Mouse (Mus musculus): ENCODE measurements around the gene Rsl24d1. TPM values are rescaled to one million over a fixed set of nuclear protein-coding genes. Genes with fewer than 3 reads are reported as not detected.

Gene Rsl24d1
- polyA plus RNA-seq, 1 experiment from 2014 or later, result 151 TPM

DNA sequence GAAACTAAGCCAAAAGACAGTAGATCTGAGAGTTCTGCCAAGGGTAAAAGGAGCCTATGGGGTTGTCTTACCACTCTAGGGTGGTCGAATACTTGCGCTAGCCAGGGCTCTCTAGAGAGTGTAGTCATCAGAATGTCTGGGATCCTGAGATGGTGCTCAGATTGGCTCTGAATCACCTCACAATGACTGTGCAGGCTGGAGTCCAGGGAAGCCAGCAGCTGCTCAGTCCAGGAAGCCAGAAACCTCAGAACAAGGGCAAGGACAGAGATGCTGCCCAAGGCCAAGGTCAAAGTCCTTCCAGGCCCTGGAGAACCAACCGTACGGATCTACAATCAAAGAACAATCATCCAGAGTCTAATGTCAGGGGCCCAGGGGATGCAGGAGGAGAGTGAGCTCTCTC, 52.4 kb downstream of the Rsl24d1 start:
- 95% methylated on average over 4 of the region's 4 CpGs for WGBS
- no peak overlapping the region for H3K4me3 ChIP-seq

More for the DNA sequence above, 52.4 kb downstream of the Rsl24d1 start:
- H3K27me3 ChIP-seq (ENCODE audit: low read depth, poor library complexity, severe bottlenecking), result peaks cover 6% of the 10 kb centered on the region; the same call in 1 of the 2 replicates
- H3K27ac ChIP-seq, result no peak overlapping the region
- DNase-seq (ENCODE audit: low spot score), result no peak
- no peaks in the 10 kb centered on the region for H3K36me3 ChIP-seq
- H3K4me1 ChIP-seq, result peaks cover 2% of the 10 kb centered on the region; the same call in 1 of the 2 replicates
- no peaks in the 10 kb centered on the region for H3K9me3 ChIP-seq (replicated peaks)

Other genes with a start within 250 kb of the Rsl24d1 start
- gene Pygo1, start 187.8 kb upstream of the Rsl24d1 start, polyA plus RNA-seq (2016; fragmentation: Nextera tagmentation; extraction: Ambion mirVana), result 5.5 and 7.5 TPM in 2 replicates
- 1.5 TPM in 2 replicates for gene Dyx1c1, start 154.6 kb upstream of the Rsl24d1 start, polyA plus RNA-seq (2016; fragmentation: Nextera tagmentation; extraction: Ambion mirVana)
- gene Gm44503, start 154.6 kb upstream of the Rsl24d1 start, polyA plus RNA-seq (2016; fragmentation: Nextera tagmentation; extraction: Ambion mirVana), result not detected in 2 replicates
- gene Ccpg1os, start 128.0 kb upstream of the Rsl24d1 start, polyA plus RNA-seq (2016; fragmentation: Nextera tagmentation; extraction: Ambion mirVana), result 12.9 and 13.3 TPM in 2 replicates
- 9.9 and 11.3 TPM in 2 replicates for gene Ccpg1, start 128.0 kb upstream of the Rsl24d1 start, polyA plus RNA-seq (2016; fragmentation: Nextera tagmentation; extraction: Ambion mirVana)
- 15.6 and 17.8 TPM in 2 replicates for gene Pigb, start 73.0 kb upstream of the Rsl24d1 start, polyA plus RNA-seq (2016; fragmentation: Nextera tagmentation; extraction: Ambion mirVana)
- 3.4 and 5.0 TPM in 2 replicates for gene Rab27a, start 68.6 kb upstream of the Rsl24d1 start, polyA plus RNA-seq (2016; fragmentation: Nextera tagmentation; extraction: Ambion mirVana)
- gene Khdc3, start 11.6 kb upstream of the Rsl24d1 start, polyA plus RNA-seq (2016; fragmentation: Nextera tagmentation; extraction: Ambion mirVana), result not detected in 2 replicates
- not detected in 2 replicates for gene Gm20509, start 11.0 kb upstream of the Rsl24d1 start, polyA plus RNA-seq (2016; fragmentation: Nextera tagmentation; extraction: Ambion mirVana)

Data from limb, embryonic 10.5 days (tissue).